In the genomic region with DNA sequence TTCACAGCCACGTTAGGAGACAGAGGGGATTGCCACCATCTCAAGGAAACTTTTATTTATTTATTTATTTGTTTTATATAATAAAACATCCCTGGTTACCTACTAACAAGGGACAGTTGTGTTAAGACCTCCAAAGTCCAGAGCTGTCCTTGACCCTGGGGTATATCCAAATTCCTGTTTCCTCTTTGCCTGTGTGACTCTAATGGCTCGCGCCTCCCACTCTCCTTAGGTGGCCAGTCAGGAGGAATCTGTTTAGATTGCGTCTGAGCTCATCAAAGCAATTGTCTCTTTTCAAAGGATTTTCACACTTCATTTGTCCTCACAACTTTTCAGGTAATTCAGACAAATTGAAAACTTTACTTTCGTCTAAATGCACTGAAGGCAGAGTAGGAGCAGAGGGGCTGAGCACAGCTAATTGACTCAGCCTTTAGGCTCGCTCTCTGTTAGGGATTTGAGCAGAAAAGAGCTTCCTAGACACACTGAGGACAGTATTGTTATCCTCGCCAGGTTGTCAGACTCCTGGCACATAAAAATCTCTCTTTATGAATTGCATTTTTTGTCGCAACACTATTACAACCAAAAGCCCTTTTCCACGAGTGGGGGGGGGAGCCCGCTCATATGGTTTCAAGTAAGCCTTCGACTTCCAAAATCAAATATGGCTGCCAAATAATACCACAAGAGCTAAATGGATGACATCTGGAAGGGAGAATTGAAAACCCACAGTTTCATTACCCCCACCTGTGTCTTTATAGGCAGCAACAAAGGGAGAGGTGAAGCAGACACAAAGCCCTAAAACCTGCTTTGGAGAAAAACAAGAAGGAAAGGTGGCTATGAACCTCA, we compare ENCODE assay signal across 14 mouse cellular contexts.
A peak's percentile ranks its signal among the peaks of the same experiment; 100 is the strongest.
DNase-seq lines count a peak whose midpoint lies in the region; ATAC-seq lines count a peak whose summit lies in the region.
"Had no signal": no experiment of that assay in that cellular context is flagged by ENCODE, and none has a peak within 500 bp of the region (broad histone marks: within the 10 kb centered on the region; RNA-seq: fewer than 3 reads in every experiment).

No protein-coding gene starts in this region.

- no peaks in the 10 kb centered on the region for H3K9me3 ChIP-seq in hindbrain, embryonic 10.5 days
- no peaks in the 10 kb centered on the region for H3K9me3 ChIP-seq in hindbrain, embryonic 11.5 days (ENCODE audit: control insufficient read depth, low read length)
- no peaks in the 10 kb centered on the region for H3K9me3 ChIP-seq in embryonic facial prominence, embryonic 11.5 days (replicated peaks; ENCODE audit: control insufficient read depth, low read length)
- H3K9me3 ChIP-seq in hindbrain, embryonic 13.5 days = no peaks in the 10 kb centered on the region
- no peaks in the 10 kb centered on the region for H3K9me3 ChIP-seq in limb, embryonic 15.5 days
- H3K9me3 ChIP-seq: lung, embryonic 15.5 days had no signal

- intact Hi-C loops in left cerebral cortex, postnatal 25 days (cut with DNase I) = no loop called here

- WGBS in hindbrain, embryonic 10.5 days = 56% methylated on average over 11 of the region's 11 CpGs
- 55% methylated on average over 11 of the region's 11 CpGs for WGBS in hindbrain, embryonic 11.5 days
- 50% methylated on average over 11 of the region's 11 CpGs for WGBS in embryonic facial prominence, embryonic 11.5 days
- WGBS in hindbrain, embryonic 13.5 days = 53% methylated on average over 11 of the region's 11 CpGs
- WGBS in limb, embryonic 15.5 days = 38% methylated on average over 11 of the region's 11 CpGs

- no peak for ATAC-seq in hindbrain, embryonic 11.5 days (ENCODE audit: low FRiP score)
- no peak for ATAC-seq in embryonic facial prominence, embryonic 11.5 days (replicated peaks; ENCODE audit: insufficient number of reproducible peaks, low FRiP score, low TSS enrichment, low read depth)
- ATAC-seq in hindbrain, embryonic 13.5 days (ENCODE audit: low FRiP score) = no peak
- ATAC-seq in limb, embryonic 15.5 days (ENCODE audit: insufficient number of reproducible peaks, low FRiP score, low TSS enrichment, low read depth) = no peak
- ATAC-seq: intestine, postnatal 0 days had no signal

- H3K4me3 ChIP-seq in hindbrain, embryonic 10.5 days = no peak overlapping the region
- H3K4me3 ChIP-seq in hindbrain, embryonic 11.5 days (ENCODE audit: low read depth, low read length) = no peak overlapping the region
- H3K4me3 ChIP-seq in embryonic facial prominence, embryonic 11.5 days (ENCODE audit: low read depth, low read length) = no peak overlapping the region
- no peak overlapping the region for H3K4me3 ChIP-seq in hindbrain, embryonic 13.5 days
- no peak overlapping the region for H3K4me3 ChIP-seq in limb, embryonic 15.5 days
- H3K4me3 ChIP-seq: lung, embryonic 15.5 days had no signal

- 0 out of 2 replicates have a peak overlapping the region, but pooled peaks have one; percentile 50 for H3K27ac ChIP-seq in hindbrain, embryonic 10.5 days
- H3K27ac ChIP-seq in hindbrain, embryonic 11.5 days (ENCODE audit: low read depth, low read length) = no peak overlapping the region
- H3K27ac ChIP-seq in embryonic facial prominence, embryonic 11.5 days (replicated peaks; ENCODE audit: low read depth, low read length) = 0 out of 2 replicates have a peak overlapping the region, but pooled peaks have one; percentile 10
- peak overlapping the region; percentile 70 for H3K27ac ChIP-seq in hindbrain, embryonic 13.5 days
- peak overlapping the region; percentile 75 for H3K27ac ChIP-seq in limb, embryonic 15.5 days
- H3K27ac ChIP-seq: lung, embryonic 15.5 days had no signal

- DNase-seq in hindbrain, embryonic 10.5 days (ENCODE audit: low spot score) = no peak
- DNase-seq in hindbrain, embryonic 11.5 days (ENCODE audit: low spot score) = no peak
- DNase-seq in embryonic facial prominence, embryonic 11.5 days (ENCODE audit: low spot score) = peak; percentile 64
- DNase-seq in left cerebral cortex, postnatal 25 days (ENCODE audit: low spot score in 2 of 2) = no peak
- no peak for DNase-seq in kidney, adult 9 months
- DNase-seq: cerebellum, adult 8-10 months; heart, adult 18-20 months; heart, postnatal 10 days; kidney, postnatal 25 days; thymus, adult 2 months had no signal

- no peaks in the 10 kb centered on the region for H3K36me3 ChIP-seq in hindbrain, embryonic 10.5 days
- H3K36me3 ChIP-seq in hindbrain, embryonic 11.5 days (ENCODE audit: control insufficient read depth, insufficient read depth, low read length) = no peaks in the 10 kb centered on the region
- H3K36me3 ChIP-seq in embryonic facial prominence, embryonic 11.5 days (replicated peaks; ENCODE audit: control insufficient read depth, insufficient read depth, low read depth, low read length) = no peaks in the 10 kb centered on the region
- H3K36me3 ChIP-seq in hindbrain, embryonic 13.5 days = no peaks in the 10 kb centered on the region
- no peaks in the 10 kb centered on the region for H3K36me3 ChIP-seq in limb, embryonic 15.5 days
- H3K36me3 ChIP-seq: lung, embryonic 15.5 days had no signal

- peaks cover 11% of the 10 kb centered on the region for H3K4me1 ChIP-seq in hindbrain, embryonic 10.5 days (replicated peaks)
- H3K4me1 ChIP-seq in hindbrain, embryonic 11.5 days (replicated peaks; ENCODE audit: control insufficient read depth, insufficient read depth, low read length) = no peaks in the 10 kb centered on the region
- no peaks in the 10 kb centered on the region for H3K4me1 ChIP-seq in embryonic facial prominence, embryonic 11.5 days (ENCODE audit: control insufficient read depth, insufficient read depth, low read length)
- H3K4me1 ChIP-seq in hindbrain, embryonic 13.5 days (replicated peaks) = peaks cover 27% of the 10 kb centered on the region
- H3K4me1 ChIP-seq in limb, embryonic 15.5 days = peaks cover 19% of the 10 kb centered on the region
- H3K4me1 ChIP-seq: lung, embryonic 15.5 days had no signal

- no peak overlapping the region for H3K4me2 ChIP-seq in hindbrain, embryonic 11.5 days (replicated peaks; ENCODE audit: low read depth, low read length)
- no peak overlapping the region for H3K4me2 ChIP-seq in embryonic facial prominence, embryonic 11.5 days (ENCODE audit: low read depth, low read length)
- no peak overlapping the region for H3K4me2 ChIP-seq in hindbrain, embryonic 13.5 days
- peak overlapping the region; percentile 22; the same call in 1 of the 2 replicates for H3K4me2 ChIP-seq in limb, embryonic 15.5 days
- H3K4me2 ChIP-seq: lung, embryonic 15.5 days had no signal

- no peaks in the 10 kb centered on the region for H3K27me3 ChIP-seq in hindbrain, embryonic 10.5 days (ENCODE audit: insufficient read depth, poor library complexity, severe bottlenecking)
- H3K27me3 ChIP-seq in hindbrain, embryonic 11.5 days (ENCODE audit: control insufficient read depth, insufficient read depth, low read length) = no peaks in the 10 kb centered on the region
- no peaks in the 10 kb centered on the region for H3K27me3 ChIP-seq in embryonic facial prominence, embryonic 11.5 days (ENCODE audit: control insufficient read depth, insufficient read depth, low read length)
- no peaks in the 10 kb centered on the region for H3K27me3 ChIP-seq in hindbrain, embryonic 13.5 days
- no peaks in the 10 kb centered on the region for H3K27me3 ChIP-seq in limb, embryonic 15.5 days
- H3K27me3 ChIP-seq: lung, embryonic 15.5 days had no signal

- no peak overlapping the region for H3K9ac ChIP-seq in hindbrain, embryonic 11.5 days (ENCODE audit: low read depth, low read length)
- H3K9ac ChIP-seq in embryonic facial prominence, embryonic 11.5 days (replicated peaks; ENCODE audit: low read length) = no peak overlapping the region
- H3K9ac ChIP-seq in hindbrain, embryonic 13.5 days = no peak overlapping the region
- no peak overlapping the region for H3K9ac ChIP-seq in limb, embryonic 15.5 days
- H3K9ac ChIP-seq: lung, embryonic 15.5 days had no signal
